Mouse (Mus musculus): ENCODE results near the gene Sufu. TPM values are rescaled to one million over a fixed set of nuclear protein-coding genes. Genes with fewer than 3 reads are reported as not detected.

The Sufu gene
- polyA plus RNA-seq, 1 experiment: 16.6 TPM

- Histone ChIP-seq H3K36me3 (ENCODE audit: control insufficient read depth, insufficient read depth) (peaks cover 7% of the 10 kb centered on the region), H3K27me3 (ENCODE audit: control insufficient read depth, insufficient read depth, insufficient read length) (no peaks in the 10 kb centered on the region), H3K4me3 (no peak overlapping the region), H3K4me2 (ENCODE audit: low read depth) (no peak overlapping the region), H3K79me2 (ENCODE audit: control insufficient read depth, insufficient read depth) (peaks cover 29% of the 10 kb centered on the region), H3ac (ENCODE audit: control insufficient read depth, insufficient read length) (no peak overlapping the region)
- TF ChIP-seq MAX (IDR thresholded peaks at IDR 0.05; ENCODE audit: low read depth) (no peak), POLR2AphosphoS2 (IDR thresholded peaks at IDR 0.05; ENCODE audit: insufficient read length, low read depth) (no peak), TCF3 (IDR thresholded peaks at IDR 0.05; ENCODE audit: insufficient read length, low read depth) (no peak), E2F4 (IDR thresholded peaks at IDR 0.05; ENCODE audit: insufficient read depth) (no peak), REST (IDR thresholded peaks at IDR 0.05; ENCODE audit: insufficient read depth, insufficient read length) (no peak), MYOD1 (IDR thresholded peaks at IDR 0.05; ENCODE audit: control insufficient read depth in 1 of 3, insufficient read length in 2 of 3, low read depth in 2 of 3) (no peak), MYOG (IDR thresholded peaks at IDR 0.05; ENCODE audit: control insufficient read depth in 1 of 3, insufficient read depth in 1 of 3, insufficient read length in 2 of 3, low read depth in 2 of 3) (no peak), POLR2A (IDR thresholded peaks at IDR 0.05; ENCODE audit: insufficient read length, low read depth) (no peak), CEBPB (IDR thresholded peaks at IDR 0.05; ENCODE audit: insufficient read depth, poor library complexity, severe bottlenecking) (no peak), USF1 (IDR thresholded peaks at IDR 0.05; ENCODE audit: low read depth) (no peak)
Measured at GRCm38 (mm10) chr19:46404030-46404429, 7.3 kb downstream of the Sufu start.

GRCm38 (mm10) chr19:46406592-46407386 lies 10.1 kb downstream of the Sufu start:
- TF ChIP-seq REST (IDR thresholded peaks at IDR 0.05; ENCODE audit: insufficient read depth, insufficient read length) (no peak), MYOD1 (IDR thresholded peaks at IDR 0.05; ENCODE audit: control insufficient read depth in 1 of 3, insufficient read length in 2 of 3, low read depth in 2 of 3) (peak in 1 of 3 experiments; percentile 13), SRF (IDR thresholded peaks at IDR 0.05; ENCODE audit: control insufficient read depth, insufficient read length, low read depth) (no peak), MYOG (IDR thresholded peaks at IDR 0.05; ENCODE audit: control insufficient read depth in 1 of 3, insufficient read depth in 1 of 3, insufficient read length in 2 of 3, low read depth in 2 of 3) (no peak), TCF3 (IDR thresholded peaks at IDR 0.05; ENCODE audit: insufficient read length, low read depth) (no peak), USF1 (IDR thresholded peaks at IDR 0.05; ENCODE audit: low read depth) (no peak)

GRCm38 (mm10) chr19:46409506-46409905 lies 12.8 kb downstream of the Sufu start:
- TF ChIP-seq SRF (IDR thresholded peaks at IDR 0.05; ENCODE audit: control insufficient read depth, insufficient read length, low read depth) (peak; percentile 45), E2F4 (IDR thresholded peaks at IDR 0.05; ENCODE audit: insufficient read depth) (no peak)
- Histone ChIP-seq H3K4me2 (ENCODE audit: low read depth) (no peak overlapping the region), H3K79me2 (ENCODE audit: control insufficient read depth, insufficient read depth) (peaks cover 49% of the 10 kb centered on the region), H3ac (ENCODE audit: control insufficient read depth, insufficient read length) (no peak overlapping the region), H3K4me3 (no peak overlapping the region), H3K27me3 (ENCODE audit: control insufficient read depth, insufficient read depth, insufficient read length) (no peaks in the 10 kb centered on the region), H3K36me3 (ENCODE audit: control insufficient read depth, insufficient read depth) (peaks cover 7% of the 10 kb centered on the region)

More at GRCm38 (mm10) chr19:46406592-46407386, 10.1 kb downstream of the Sufu start:
- peaks cover 7% of the 10 kb centered on the region for H3K36me3 ChIP-seq (ENCODE audit: control insufficient read depth, insufficient read depth)
- H3K79me2 ChIP-seq (ENCODE audit: control insufficient read depth, insufficient read depth): peaks cover 27% of the 10 kb centered on the region
- no peak overlapping the region for H3K4me3 ChIP-seq
- no peak overlapping the region for H3K4me2 ChIP-seq (ENCODE audit: low read depth)
- no peaks in the 10 kb centered on the region for H3K27me3 ChIP-seq (ENCODE audit: control insufficient read depth, insufficient read depth, insufficient read length)
- no peak overlapping the region for H3ac ChIP-seq (ENCODE audit: control insufficient read depth, insufficient read length)

- TF ChIP-seq REST (IDR thresholded peaks at IDR 0.05; ENCODE audit: insufficient read depth, insufficient read length) (no peak), CEBPB (IDR thresholded peaks at IDR 0.05; ENCODE audit: insufficient read depth, poor library complexity, severe bottlenecking) (no peak), SRF (IDR thresholded peaks at IDR 0.05; ENCODE audit: control insufficient read depth, insufficient read length, low read depth) (no peak), MYOG (IDR thresholded peaks at IDR 0.05; ENCODE audit: control insufficient read depth in 1 of 3, insufficient read depth in 1 of 3, insufficient read length in 2 of 3, low read depth in 2 of 3) (no peak), MYOD1 (IDR thresholded peaks at IDR 0.05; ENCODE audit: control insufficient read depth in 1 of 3, insufficient read length in 2 of 3, low read depth in 2 of 3) (no peak), POLR2A (IDR thresholded peaks at IDR 0.05; ENCODE audit: insufficient read length, low read depth) (no peak), MAX (IDR thresholded peaks at IDR 0.05; ENCODE audit: low read depth) (no peak)
- peaks cover 56% of the 10 kb centered on the region for H3K79me2 ChIP-seq (ENCODE audit: control insufficient read depth, insufficient read depth)
- H3K4me3 ChIP-seq: no peak overlapping the region
- H3ac ChIP-seq (ENCODE audit: control insufficient read depth, insufficient read length): no peak overlapping the region
- no peaks in the 10 kb centered on the region for H3K27me3 ChIP-seq (ENCODE audit: control insufficient read depth, insufficient read depth, insufficient read length)
- no peaks in the 10 kb centered on the region for H3K36me3 ChIP-seq (ENCODE audit: control insufficient read depth, insufficient read depth)
- H3K4me2 ChIP-seq (ENCODE audit: low read depth): no peak overlapping the region
Measured at GRCm38 (mm10) chr19:46412056-46412805, 15.5 kb downstream of the Sufu start.

- no peak overlapping the region for H3K4me2 ChIP-seq (ENCODE audit: low read depth)
- H3K79me2 ChIP-seq (ENCODE audit: control insufficient read depth, insufficient read depth): peaks cover 53% of the 10 kb centered on the region
- no peak overlapping the region for H3ac ChIP-seq (ENCODE audit: control insufficient read depth, insufficient read length)
- TF ChIP-seq REST (IDR thresholded peaks at IDR 0.05; ENCODE audit: insufficient read depth, insufficient read length): no peak
- TF ChIP-seq MAX (IDR thresholded peaks at IDR 0.05; ENCODE audit: low read depth): no peak
- TF ChIP-seq TCF12 (IDR thresholded peaks at IDR 0.05; ENCODE audit: insufficient read depth, poor library complexity, severe bottlenecking): no peak
- TF ChIP-seq TCF3 (IDR thresholded peaks at IDR 0.05; ENCODE audit: insufficient read length, low read depth): no peak
- no peak for TF ChIP-seq SRF (IDR thresholded peaks at IDR 0.05; ENCODE audit: control insufficient read depth, insufficient read length, low read depth)
- no peak for TF ChIP-seq POLR2A (IDR thresholded peaks at IDR 0.05; ENCODE audit: insufficient read length, low read depth)
- no peak for TF ChIP-seq MYOD1 (IDR thresholded peaks at IDR 0.05; ENCODE audit: control insufficient read depth in 1 of 3, insufficient read length in 2 of 3, low read depth in 2 of 3)
- H3K36me3 ChIP-seq (ENCODE audit: control insufficient read depth, insufficient read depth): no peaks in the 10 kb centered on the region
- no peaks in the 10 kb centered on the region for H3K27me3 ChIP-seq (ENCODE audit: control insufficient read depth, insufficient read depth, insufficient read length)
- H3K4me3 ChIP-seq: no peak overlapping the region
Measured at GRCm38 (mm10) chr19:46413969-46414368, 17.3 kb downstream of the Sufu start.
